Mouse (Mus musculus): Measurements from ENCODE around the gene Zfp385a.

Zfp385a gene

GRCm38 (mm10) chr15:103308056-103308875 lies 31.6 kb downstream of the Zfp385a start:
- DNase-seq (ENCODE audit: low spot score), result no peak

GRCm38 (mm10) chr15:103307125-103307524 lies 32.8 kb downstream of the Zfp385a start:
- peak; percentile 93 for DNase-seq (ENCODE audit: low spot score)

GRCm38 (mm10) chr15:103305792-103306645 lies 33.9 kb downstream of the Zfp385a start:
- DNase-seq (ENCODE audit: low spot score), result no peak

- DNase-seq (ENCODE audit: low spot score), result peak; percentile 84
Measured at GRCm38 (mm10) chr15:103305070-103305678, 34.7 kb downstream of the Zfp385a start.

GRCm38 (mm10) chr15:103304616-103304969 lies 35.3 kb downstream of the Zfp385a start:
- no peak for DNase-seq (ENCODE audit: low spot score)

GRCm38 (mm10) chr15:103303916-103304615 lies 35.8 kb downstream of the Zfp385a start:
- DNase-seq (ENCODE audit: low spot score), result no peak

- DNase-seq (ENCODE audit: low spot score), result no peak
Measured at GRCm38 (mm10) chr15:103302341-103303021, 37.4 kb downstream of the Zfp385a start.

- DNase-seq (ENCODE audit: low spot score), result no peak
Measured at GRCm38 (mm10) chr15:103301547-103302340, 38.1 kb downstream of the Zfp385a start.

GRCm38 (mm10) chr15:103301046-103301445 lies 38.8 kb downstream of the Zfp385a start:
- no peak for DNase-seq (ENCODE audit: low spot score)

GRCm38 (mm10) chr15:103300560-103300959 lies 39.3 kb downstream of the Zfp385a start:
- no peak for DNase-seq (ENCODE audit: low spot score)

GRCm38 (mm10) chr15:103300067-103300471 lies 39.8 kb downstream of the Zfp385a start:
- DNase-seq (ENCODE audit: low spot score), result no peak

GRCm38 (mm10) chr15:103299644-103300043 lies 40.2 kb downstream of the Zfp385a start:
- no peak for DNase-seq (ENCODE audit: low spot score)

GRCm38 (mm10) chr15:103298861-103299616 lies 40.9 kb downstream of the Zfp385a start:
- no peak for DNase-seq (ENCODE audit: low spot score)

- DNase-seq (ENCODE audit: low spot score), result no peak
Measured at GRCm38 (mm10) chr15:103298026-103298425, 41.9 kb downstream of the Zfp385a start.

GRCm38 (mm10) chr15:103297313-103297712 lies 42.6 kb downstream of the Zfp385a start:
- no peak for DNase-seq (ENCODE audit: low spot score)

- DNase-seq (ENCODE audit: low spot score), result no peak
Measured at GRCm38 (mm10) chr15:103295851-103296250, 44.0 kb downstream of the Zfp385a start.

- DNase-seq (ENCODE audit: low spot score), result no peak
Measured at GRCm38 (mm10) chr15:103294649-103295048, 45.2 kb downstream of the Zfp385a start.

GRCm38 (mm10) chr15:103293375-103293774 lies 46.5 kb downstream of the Zfp385a start:
- no peak for DNase-seq (ENCODE audit: low spot score)

- DNase-seq (ENCODE audit: low spot score), result no peak
Measured at GRCm38 (mm10) chr15:103292673-103293345, 47.1 kb downstream of the Zfp385a start.

Measured in ovary, postnatal 10 days (tissue).